Mouse (Mus musculus) embryonic facial prominence, embryonic 10.5 days (tissue): ENCODE results near the gene Rer1. TPM values are rescaled to one million over a fixed set of nuclear protein-coding genes. Genes with fewer than 3 reads are reported as not detected.

ENCODE experiments used
- DNase-seq: peaks from one replicate; pipeline ENCODE4 v3.0.0-alpha.2; 2017; ENCODE audit warnings: low spot score
- H3K27ac ChIP-seq: fragments of 300-500 bp; sonication (generic); replicated peaks from 2 replicates; pipeline ENCODE4 v1.5.1; 2016; ENCODE audit warnings: mild to moderate bottlenecking
- H3K27me3 ChIP-seq: fragments of 300-500 bp; sonication (generic); replicated peaks from 2 replicates; pipeline ENCODE4 v1.6.1; 2016; ENCODE audit warnings: low read depth, mild to moderate bottlenecking; ENCODE audit not compliant: poor library complexity, severe bottlenecking
- H3K36me3 ChIP-seq: fragments of 300-500 bp; sonication (generic); replicated peaks from 2 replicates; pipeline ENCODE4 v1.6.1; 2016; ENCODE audit warnings: mild to moderate bottlenecking, moderate library complexity
- H3K4me1 ChIP-seq: fragments of 300-500 bp; sonication (generic); 2 replicates; pipeline ENCODE4 v1.6.1; 2016
- H3K4me3 ChIP-seq: fragments of 300-500 bp; sonication (generic); 2 replicates; pipeline ENCODE4 v1.5.1; 2016; ENCODE audit warnings: mild to moderate bottlenecking, moderate library complexity
- H3K9me3 ChIP-seq: fragments of 300-500 bp; sonication (generic); 2 replicates; pipeline ENCODE4 v1.6.1; 2016; ENCODE audit warnings: mild to moderate bottlenecking
- WGBS: fragments of 180-500 bp; shearing (Covaris S2); methylation state at CpG from one replicate; pipeline ENCODE4 v1.1.7; 2016; 5-methylcytosine and 5-hydroxymethylcytosine counted together
- polyA plus RNA-seq: library from polyadenylated mRNA; unstranded; fragments of >200 nt; fragmentation: Nextera tagmentation; extraction: Ambion mirVana; gene quantifications from 2 replicates; pipeline ENCODE4 v1.2.1, GENCODE M21; 2016

Gene Rer1
- polyA plus RNA-seq, 1 experiment from 2014 or later: 128 TPM

DNA sequence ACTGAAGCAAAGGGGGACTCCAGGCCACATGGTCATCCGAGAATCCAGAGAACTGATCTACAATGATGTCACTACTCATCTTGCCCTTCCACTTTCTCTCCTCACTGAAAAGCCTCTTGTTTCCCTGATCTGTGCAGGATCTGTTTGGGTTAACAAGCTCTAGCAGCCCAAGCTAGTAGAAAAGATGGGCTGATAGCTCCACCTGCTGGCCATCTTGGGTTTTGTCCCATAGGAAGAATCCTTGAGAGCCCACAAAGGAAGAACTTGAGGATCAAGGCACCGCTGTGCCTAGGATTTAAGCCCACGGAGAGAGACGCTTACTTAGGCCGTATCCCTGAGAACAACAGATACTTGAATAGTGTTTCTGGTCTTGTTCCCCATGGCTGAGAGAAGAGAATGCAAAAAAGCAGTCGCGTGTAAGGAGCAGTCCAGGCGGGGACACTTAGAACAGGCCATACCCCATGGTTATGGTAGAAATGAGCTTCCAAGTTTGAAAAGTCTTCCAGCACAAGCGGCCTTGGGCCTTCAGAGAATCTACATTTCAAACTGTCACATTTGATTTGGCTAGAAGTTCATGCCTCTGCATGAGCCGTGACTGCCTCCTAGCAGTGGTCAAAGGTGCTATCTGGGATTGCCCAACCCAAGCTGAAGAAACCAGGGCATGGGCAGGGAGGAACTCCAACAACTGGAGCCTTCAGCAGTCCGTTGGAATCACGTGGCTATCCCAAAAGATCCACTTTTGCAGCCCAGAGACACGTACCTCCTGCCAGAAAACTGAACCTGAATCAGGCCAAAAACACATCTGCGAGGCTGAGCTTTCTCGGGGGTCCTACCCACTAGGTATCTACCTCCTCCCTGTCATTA, 20.0 kb downstream of the Rer1 start:
- Histone ChIP-seq H3K9me3 (no peaks in the 10 kb centered on the region), H3K4me3 (peak overlapping the region; percentile 82), H3K27me3 (no peaks in the 10 kb centered on the region), H3K4me1 (peaks cover 48% of the 10 kb centered on the region), H3K27ac (peak overlapping the region; percentile 87), H3K36me3 (peaks cover 35% of the 10 kb centered on the region)
- DNase-seq: peak; percentile 91
- 4% methylated on average over 15 of the region's 15 CpGs for whole genome bisulfite sequencing

DNA sequence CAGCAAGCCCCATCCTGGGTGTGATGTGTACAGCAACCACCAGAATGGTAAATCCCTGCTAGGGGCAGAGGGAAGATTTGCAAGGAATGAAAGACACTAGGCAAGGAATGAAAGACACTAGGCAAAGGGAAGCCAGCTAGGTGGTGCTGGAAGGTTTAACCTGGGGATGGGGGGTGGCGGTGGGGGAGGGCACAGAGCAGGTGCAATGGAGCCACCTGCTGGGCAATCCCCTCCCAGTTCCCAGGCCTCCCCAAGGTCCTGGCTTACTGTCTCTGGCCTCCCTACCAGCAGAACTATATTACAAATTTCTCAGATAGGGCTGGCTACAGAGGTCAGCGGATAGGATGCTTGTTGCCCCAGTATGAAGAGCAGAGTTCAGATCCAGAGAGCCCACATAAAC, 21.7 kb downstream of the Rer1 start:
- H3K4me3 ChIP-seq: no peak overlapping the region
- no peaks in the 10 kb centered on the region for H3K9me3 ChIP-seq
- no peaks in the 10 kb centered on the region for H3K27me3 ChIP-seq
- peaks cover 17% of the 10 kb centered on the region for H3K36me3 ChIP-seq
- peaks cover 50% of the 10 kb centered on the region for H3K4me1 ChIP-seq
- no peak for DNase-seq
- H3K27ac ChIP-seq: peak overlapping the region; percentile 74
- WGBS: 49% methylated on average over 2 of the region's 2 CpGs

DNA sequence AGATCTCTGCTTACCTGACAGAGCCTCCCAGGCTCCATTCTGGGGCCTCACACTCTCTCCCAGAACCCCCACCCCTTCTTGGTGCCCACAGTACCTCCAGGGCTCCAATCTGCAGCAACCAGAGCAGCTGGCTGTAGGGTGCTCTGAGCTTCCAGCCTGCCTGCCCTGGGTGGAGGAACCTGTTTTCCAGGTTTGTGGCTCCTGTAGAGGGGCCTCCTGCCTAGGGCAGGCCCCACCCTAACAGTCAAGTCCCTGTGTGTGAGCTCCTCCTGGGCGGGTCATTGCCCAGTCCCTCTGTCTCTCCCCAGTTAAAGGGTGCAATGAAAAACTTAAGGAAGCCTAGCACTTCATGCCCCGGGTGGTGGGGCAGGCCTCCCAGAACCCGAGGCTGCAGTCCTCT, 22.3 kb downstream of the Rer1 start:
- DNase-seq: peak; percentile 60
- H3K4me1 ChIP-seq: peaks cover 50% of the 10 kb centered on the region
- no peaks in the 10 kb centered on the region for H3K9me3 ChIP-seq
- no peaks in the 10 kb centered on the region for H3K27me3 ChIP-seq
- H3K4me3 ChIP-seq: no peak overlapping the region
- 33% methylated on average over 3 of the region's 3 CpGs for WGBS
- H3K27ac ChIP-seq: peak overlapping the region; percentile 74
- H3K36me3 ChIP-seq: peaks cover 11% of the 10 kb centered on the region

DNA sequence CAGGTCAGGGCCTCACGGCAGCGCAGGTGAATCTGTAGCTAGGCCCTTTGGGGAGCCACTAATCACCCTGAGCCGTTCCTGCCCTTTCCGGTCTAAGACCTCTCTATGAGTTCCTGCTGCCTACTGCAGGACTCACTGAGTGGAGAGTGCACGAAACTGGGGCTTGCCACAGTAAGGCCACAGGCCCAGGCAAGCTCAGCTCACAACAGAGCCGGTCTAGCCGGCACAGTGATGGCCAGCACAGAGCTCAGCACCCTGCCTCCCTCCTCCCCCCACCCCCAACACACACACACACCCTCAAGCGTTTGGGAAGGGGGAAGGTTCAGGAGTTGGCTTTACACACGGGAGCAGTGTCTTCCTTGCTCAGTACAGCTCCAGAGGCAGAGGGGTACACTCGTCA, 27.9 kb downstream of the Rer1 start:
- DNase-seq: no peak
- no peaks in the 10 kb centered on the region for H3K9me3 ChIP-seq
- 0 out of 2 replicates have a peak overlapping the region, but pooled peaks have one; percentile 5 for H3K4me3 ChIP-seq
- WGBS: 33% methylated on average over 10 of the region's 10 CpGs
- H3K4me1 ChIP-seq: peaks cover 40% of the 10 kb centered on the region
- H3K27me3 ChIP-seq: peaks cover 19% of the 10 kb centered on the region
- H3K27ac ChIP-seq: peak overlapping the region; percentile 54; the same call in 1 of the 2 replicates
- no peaks in the 10 kb centered on the region for H3K36me3 ChIP-seq

DNA sequence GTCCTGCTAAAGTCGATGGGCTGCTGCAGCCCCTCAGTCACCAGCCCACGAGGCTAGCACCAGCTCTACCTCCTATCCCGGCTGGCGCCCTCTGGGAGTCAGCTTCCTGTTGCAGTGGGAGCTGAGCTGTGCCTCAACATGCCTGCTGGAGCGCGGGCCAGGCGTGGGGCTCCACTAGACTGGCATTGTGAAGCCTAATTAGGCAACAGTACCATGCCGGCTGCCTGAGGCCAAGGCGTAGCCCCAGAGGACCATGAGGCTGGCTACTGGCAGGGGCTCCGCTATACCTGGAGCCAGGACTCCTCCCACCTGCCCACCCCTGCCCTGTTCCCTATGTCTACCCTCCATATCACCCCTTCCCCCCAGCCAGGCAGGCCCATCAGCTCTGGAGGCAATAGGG, 29.5 kb downstream of the Rer1 start, which contains the start of gene Plch2:
TSS of gene Plch2 (minus strand) at position 61 of the 400 bp plus-strand sequence.
- peak within 1 kb of the TSS; percentile 5; the same call in 1 of the 2 replicates for H3K4me3 ChIP-seq
- DNase-seq: no peak
- H3K36me3 ChIP-seq: no peaks in the 10 kb centered on the region
- 66% methylated on average over 10 of the region's 10 CpGs for WGBS
- peaks cover 31% of the 10 kb centered on the region for H3K4me1 ChIP-seq
- peak within 1 kb of the TSS; percentile 54 for H3K27ac ChIP-seq
- H3K9me3 ChIP-seq: no peaks in the 10 kb centered on the region
- H3K27me3 ChIP-seq: peaks cover 19% of the 10 kb centered on the region

DNA sequence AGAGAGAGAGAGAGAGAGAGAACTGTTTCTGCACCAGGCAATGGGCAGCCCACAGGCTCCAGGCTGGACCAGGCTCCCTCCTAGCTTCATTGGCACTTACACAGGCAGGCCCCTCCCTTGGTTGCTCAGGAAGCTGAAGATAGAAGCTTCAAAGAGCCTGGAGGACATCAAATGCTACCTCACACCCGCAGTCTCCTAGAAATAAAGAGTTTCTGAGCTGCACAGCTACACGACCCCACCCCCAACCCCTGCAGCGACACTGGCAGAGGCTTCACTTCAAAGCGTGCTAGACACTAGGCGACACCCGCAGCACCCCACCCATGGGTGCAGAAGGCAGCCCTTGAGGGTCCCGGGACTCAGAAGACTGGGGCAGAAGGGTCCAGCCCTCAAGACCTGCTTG, 36.1 kb downstream of the Rer1 start:
- Histone ChIP-seq H3K36me3 (no peaks in the 10 kb centered on the region), H3K27me3 (peaks cover 27% of the 10 kb centered on the region), H3K4me3 (no peak overlapping the region), H3K4me1 (no peaks in the 10 kb centered on the region; the same call in 1 of the 2 replicates), H3K27ac (no peak overlapping the region), H3K9me3 (no peaks in the 10 kb centered on the region)
- no peak for DNase-seq
- whole genome bisulfite sequencing: 84% methylated on average over 7 of the region's 7 CpGs

- Histone ChIP-seq H3K4me3 (no peak overlapping the region), H3K9me3 (no peaks in the 10 kb centered on the region), H3K27me3 (peaks cover 62% of the 10 kb centered on the region), H3K36me3 (no peaks in the 10 kb centered on the region), H3K27ac (no peak overlapping the region), H3K4me1 (peaks cover 18% of the 10 kb centered on the region)
- 90% methylated on average over 14 of the region's 14 CpGs for whole genome bisulfite sequencing
- no peak for DNase-seq
Measured at GRCm38 (mm10) chr4:155046636-155047035, 39.5 kb downstream of the Rer1 start.

GRCm38 (mm10) chr4:155043289-155043625, 42.9 kb downstream of the Rer1 start:
- WGBS: 2% methylated on average over 25 of the region's 25 CpGs
- Histone ChIP-seq H3K9me3 (no peaks in the 10 kb centered on the region), H3K4me1 (peaks cover 30% of the 10 kb centered on the region), H3K4me3 (peak overlapping the region; percentile 58), H3K27me3 (peaks cover 88% of the 10 kb centered on the region), H3K27ac (no peak overlapping the region), H3K36me3 (no peaks in the 10 kb centered on the region)
- DNase-seq: peak; percentile 30

GRCm38 (mm10) chr4:155042606-155043288, 43.4 kb downstream of the Rer1 start:
- H3K4me3 ChIP-seq: peak overlapping the region; percentile 58
- H3K36me3 ChIP-seq: no peaks in the 10 kb centered on the region
- DNase-seq: peak; percentile 23
- H3K4me1 ChIP-seq: peaks cover 30% of the 10 kb centered on the region
- H3K9me3 ChIP-seq: no peaks in the 10 kb centered on the region
- H3K27ac ChIP-seq: no peak overlapping the region
- H3K27me3 ChIP-seq: peaks cover 88% of the 10 kb centered on the region
- WGBS: 2% methylated on average over 65 of the region's 65 CpGs

- H3K4me1 ChIP-seq: peaks cover 30% of the 10 kb centered on the region
- no peaks in the 10 kb centered on the region for H3K36me3 ChIP-seq
- no peak for DNase-seq
- peak overlapping the region; percentile 44 for H3K27ac ChIP-seq
- H3K27me3 ChIP-seq: peaks cover 94% of the 10 kb centered on the region
- no peaks in the 10 kb centered on the region for H3K9me3 ChIP-seq
- 63% methylated on average over 6 of the region's 6 CpGs for WGBS
- no peak overlapping the region for H3K4me3 ChIP-seq
Measured at GRCm38 (mm10) chr4:155040696-155041095, 45.5 kb downstream of the Rer1 start.

DNA sequence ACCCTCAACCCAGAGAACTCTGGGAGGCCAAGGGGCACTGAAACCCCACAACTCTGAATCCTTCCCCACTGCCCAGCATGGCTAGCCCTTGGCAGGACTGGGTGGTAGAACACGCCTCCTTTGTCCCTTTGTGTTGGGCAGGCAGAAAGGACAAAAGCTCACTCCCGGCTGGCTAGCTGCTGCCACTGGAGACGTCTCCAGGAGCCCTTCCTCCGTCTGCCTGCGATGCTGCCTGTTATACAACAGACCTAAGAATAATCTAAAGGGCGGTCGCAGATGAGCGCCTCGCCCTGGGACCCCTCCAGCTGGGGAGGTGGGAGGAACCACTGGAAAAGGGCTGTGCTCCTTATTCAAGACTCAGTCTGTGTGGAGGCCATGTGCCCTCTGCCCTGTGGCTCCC, 46.0 kb downstream of the Rer1 start:
- DNase-seq: no peak
- Histone ChIP-seq H3K36me3 (no peaks in the 10 kb centered on the region), H3K27me3 (peaks cover 94% of the 10 kb centered on the region), H3K4me1 (peaks cover 30% of the 10 kb centered on the region), H3K27ac (peak overlapping the region; percentile 44), H3K4me3 (no peak overlapping the region), H3K9me3 (no peaks in the 10 kb centered on the region)
- WGBS: 20% methylated on average over 9 of the region's 9 CpGs

- 74% methylated on average over 13 of the region's 13 CpGs for WGBS
Measured at GRCm38 (mm10) chr4:155034787-155035186, 51.4 kb downstream of the Rer1 start.

DNA sequence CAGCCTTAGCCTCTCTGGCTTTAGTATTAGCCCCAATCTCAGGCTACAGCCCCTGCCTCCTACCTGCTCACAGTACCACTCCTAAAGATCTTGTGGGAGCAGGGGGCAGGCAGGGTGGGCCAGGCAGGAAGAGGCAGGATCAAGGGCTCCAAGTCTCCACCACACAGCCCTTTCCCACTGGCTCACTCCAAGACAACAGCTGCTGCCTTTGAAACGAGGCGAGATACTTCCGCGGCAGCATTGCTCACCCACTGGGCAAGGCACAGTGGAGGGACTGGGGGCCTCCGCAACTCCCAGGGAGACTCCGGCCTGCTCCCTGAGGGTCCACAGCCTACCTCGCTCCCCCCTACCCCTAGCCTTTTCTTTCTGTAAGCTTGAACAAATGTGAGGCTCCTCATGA, 52.0 kb downstream of the Rer1 start:
- Histone ChIP-seq H3K4me1 (peaks cover 39% of the 10 kb centered on the region), H3K9me3 (no peaks in the 10 kb centered on the region), H3K27ac (no peak overlapping the region), H3K27me3 (peaks cover 88% of the 10 kb centered on the region), H3K36me3 (no peaks in the 10 kb centered on the region), H3K4me3 (no peak overlapping the region)
- DNase-seq: no peak
- 29% methylated on average over 7 of the region's 7 CpGs for WGBS

More at GRCm38 (mm10) chr4:155034787-155035186, 51.4 kb downstream of the Rer1 start:
- peaks cover 91% of the 10 kb centered on the region for H3K27me3 ChIP-seq
- H3K4me1 ChIP-seq: peaks cover 38% of the 10 kb centered on the region
- no peak overlapping the region for H3K4me3 ChIP-seq
- no peaks in the 10 kb centered on the region for H3K9me3 ChIP-seq
- no peak overlapping the region for H3K27ac ChIP-seq
- no peak for DNase-seq
- no peaks in the 10 kb centered on the region for H3K36me3 ChIP-seq
